Mouse (Mus musculus) myocyte (in vitro differentiated cells): ENCODE measurements around the gene Setdb2. TPM values are rescaled to one million over a fixed set of nuclear protein-coding genes. Genes with fewer than 3 reads are reported as not detected.

Source experiments
- H3K27me3 ChIP-seq: one replicate; pipeline ENCODE4 v1.6.1; 2011; ENCODE audit not compliant: control insufficient read depth, insufficient read depth, insufficient read length
- H3K36me3 ChIP-seq: one replicate; pipeline ENCODE4 v1.6.1; 2011; ENCODE audit not compliant: control insufficient read depth, insufficient read depth
- H3K4me2 ChIP-seq: one replicate; pipeline ENCODE4 v1.6.1; 2011; ENCODE audit warnings: low read depth, control low read depth
- H3K4me3 ChIP-seq: one replicate; pipeline ENCODE4 v1.5.1; 2011; ENCODE audit warnings: mild to moderate bottlenecking, control low read depth, moderate library complexity
- H3K79me2 ChIP-seq: one replicate; pipeline ENCODE4 v1.6.1; 2011; ENCODE audit not compliant: control insufficient read depth, insufficient read depth
- H3ac ChIP-seq: one replicate; pipeline ENCODE4 v1.6.1; 2011; ENCODE audit not compliant: control insufficient read depth, insufficient read length
- CEBPB ChIP-seq: IDR thresholded peaks from 2 replicates; pipeline ENCODE4 v1.6.1; 2011; ENCODE audit warnings: mild to moderate bottlenecking, moderate library complexity; ENCODE audit not compliant: poor library complexity, insufficient read depth, severe bottlenecking
- E2F4 ChIP-seq: IDR thresholded peaks from one replicate; pipeline ENCODE4 v1.6.1; 2011; ENCODE audit warnings: mild to moderate bottlenecking, control low read depth, moderate library complexity; ENCODE audit not compliant: insufficient read depth
- MAX ChIP-seq: IDR thresholded peaks from one replicate; pipeline ENCODE4 v1.6.1; 2011; ENCODE audit warnings: low read depth, mild to moderate bottlenecking, control low read depth
- MYOD1 ChIP-seq, 3 experiments: IDR thresholded peaks; one replicate each; pipeline ENCODE4 v1.6.1; 2011; ENCODE audit warnings: control low read depth in 2 of 3, low read depth in 2 of 3, mild to moderate bottlenecking in 2 of 3, moderate library complexity in 1 of 3; ENCODE audit not compliant: insufficient read length in 2 of 3, control insufficient read depth in 1 of 3
- MYOG ChIP-seq, 3 experiments: IDR thresholded peaks; one replicate each; pipeline ENCODE4 v1.6.1; 2011; ENCODE audit warnings: control low read depth in 2 of 3, low read depth in 2 of 3, mild to moderate bottlenecking in 2 of 3; ENCODE audit not compliant: insufficient read length in 2 of 3, control insufficient read depth in 1 of 3, insufficient read depth in 1 of 3
- POLR2A ChIP-seq: IDR thresholded peaks from one replicate; pipeline ENCODE4 v1.6.1; 2011; ENCODE audit warnings: low read depth, mild to moderate bottlenecking, control low read depth, moderate library complexity; ENCODE audit not compliant: insufficient read length
- POLR2AphosphoS2 ChIP-seq: IDR thresholded peaks from one replicate; pipeline ENCODE4 v1.6.1; 2011; ENCODE audit warnings: low read depth, control low read depth; ENCODE audit not compliant: insufficient read length
- REST ChIP-seq: IDR thresholded peaks from one replicate; pipeline ENCODE4 v1.6.1; 2011; ENCODE audit warnings: mild to moderate bottlenecking, control low read depth, moderate library complexity; ENCODE audit not compliant: insufficient read depth, insufficient read length
- SRF ChIP-seq: IDR thresholded peaks from one replicate; pipeline ENCODE4 v1.6.1; 2011; ENCODE audit warnings: low read depth; ENCODE audit not compliant: control insufficient read depth, insufficient read length
- TCF12 ChIP-seq: IDR thresholded peaks from one replicate; pipeline ENCODE4 v1.6.1; 2011; ENCODE audit warnings: mild to moderate bottlenecking, control low read depth; ENCODE audit not compliant: poor library complexity, insufficient read depth, severe bottlenecking
- TCF3 ChIP-seq: IDR thresholded peaks from one replicate; pipeline ENCODE4 v1.6.1; 2011; ENCODE audit warnings: low read depth, control low read depth; ENCODE audit not compliant: insufficient read length
- USF1 ChIP-seq: IDR thresholded peaks from one replicate; pipeline ENCODE4 v1.6.1; 2011; ENCODE audit warnings: low read depth, mild to moderate bottlenecking, control low read depth, moderate library complexity
- polyA plus RNA-seq: library from polyadenylated mRNA; unstranded; fragments of >200 nt; fragmentation: generic; extraction: Trizol; gene quantifications from one replicate; pipeline ENCODE4 v1.2.1, GENCODE M21; 2012; ENCODE audit warnings: missing spikeins

Setdb2 gene
- polyA plus RNA-seq, 1 experiment = 2.2 TPM

DNA sequence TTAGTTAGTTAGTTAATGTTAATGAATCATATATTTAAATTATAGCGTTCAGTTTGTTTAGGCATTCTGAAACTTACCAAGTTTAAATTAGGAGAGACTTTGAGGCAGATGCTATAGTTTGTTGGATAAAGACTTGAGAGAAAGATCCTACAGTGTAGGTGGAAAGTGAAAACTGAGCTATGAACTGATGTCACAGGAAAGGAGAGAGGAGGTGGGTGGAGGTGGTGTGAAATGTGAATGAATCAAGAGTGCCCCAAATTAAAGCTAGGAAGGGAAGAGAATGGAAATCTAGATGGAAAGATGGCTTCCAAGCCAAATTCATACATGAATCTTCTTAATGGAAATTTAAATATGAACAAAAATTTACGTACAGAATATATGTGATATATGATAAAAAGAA lies 25.8 kb upstream of the Setdb2 start:
- no peak overlapping the region for H3ac ChIP-seq
- TF ChIP-seq TCF12 (no peak), POLR2A (no peak), USF1 (no peak), POLR2AphosphoS2 (no peak), MYOD1 (IDR thresholded peaks at IDR 0.05; ENCODE audit: control insufficient read depth in 1 of 3, insufficient read length in 2 of 3, low read depth in 2 of 3) (no peak), TCF3 (no peak), CEBPB (no peak), MYOG (IDR thresholded peaks at IDR 0.05; ENCODE audit: control insufficient read depth in 1 of 3, insufficient read depth in 1 of 3, insufficient read length in 2 of 3, low read depth in 2 of 3) (no peak), REST (no peak), E2F4 (no peak), MAX (no peak), SRF (no peak)
- H3K4me2 ChIP-seq = no peak overlapping the region

GRCm38 (mm10) chr14:59447981-59448380 lies 7.3 kb upstream of the Setdb2 start:
- Histone ChIP-seq H3K27me3 (no peaks in the 10 kb centered on the region), H3K4me3 (no peak overlapping the region), H3ac (no peak overlapping the region), H3K4me2 (no peak overlapping the region), H3K79me2 (peaks cover under 1% of the 10 kb centered on the region), H3K36me3 (no peaks in the 10 kb centered on the region)
- TF ChIP-seq SRF = no peak
- TF ChIP-seq MYOG (IDR thresholded peaks at IDR 0.05; ENCODE audit: control insufficient read depth in 1 of 3, insufficient read depth in 1 of 3, insufficient read length in 2 of 3, low read depth in 2 of 3) = no peak

More for the DNA sequence above, 25.8 kb upstream of the Setdb2 start:
- Histone ChIP-seq H3K4me3 (no peak overlapping the region), H3K27me3 (no peaks in the 10 kb centered on the region), H3K36me3 (no peaks in the 10 kb centered on the region), H3K79me2 (no peaks in the 10 kb centered on the region)

- H3ac ChIP-seq = no peak overlapping the region
- peaks cover 5% of the 10 kb centered on the region for H3K79me2 ChIP-seq
- no peak for TF ChIP-seq POLR2A
- no peak for TF ChIP-seq MYOG (IDR thresholded peaks at IDR 0.05; ENCODE audit: control insufficient read depth in 1 of 3, insufficient read depth in 1 of 3, insufficient read length in 2 of 3, low read depth in 2 of 3)
- no peak for TF ChIP-seq MYOD1 (IDR thresholded peaks at IDR 0.05; ENCODE audit: control insufficient read depth in 1 of 3, insufficient read length in 2 of 3, low read depth in 2 of 3)
- TF ChIP-seq E2F4 = no peak
- TF ChIP-seq TCF12 = no peak
- no peak for TF ChIP-seq REST
- TF ChIP-seq USF1 = no peak
- TF ChIP-seq POLR2AphosphoS2 = no peak
- no peak for TF ChIP-seq TCF3
- TF ChIP-seq SRF = no peak
- H3K4me2 ChIP-seq = no peak overlapping the region
- H3K36me3 ChIP-seq = no peaks in the 10 kb centered on the region
- no peak overlapping the region for H3K4me3 ChIP-seq
- no peaks in the 10 kb centered on the region for H3K27me3 ChIP-seq
Observed at GRCm38 (mm10) chr14:59445421-59445820, 4.7 kb upstream of the Setdb2 start.

GRCm38 (mm10) chr14:59441472-59441805 lies 755 bp upstream of the Setdb2 start:
- Histone ChIP-seq H3K4me3 (peak overlapping the region; percentile 88), H3K27me3 (no peaks in the 10 kb centered on the region), H3K79me2 (peaks cover 5% of the 10 kb centered on the region), H3K4me2 (peak overlapping the region; percentile 85), H3ac (peak overlapping the region; percentile 41), H3K36me3 (no peaks in the 10 kb centered on the region)
- TF ChIP-seq TCF3 (no peak), TCF12 (no peak), MYOG (IDR thresholded peaks at IDR 0.05; ENCODE audit: control insufficient read depth in 1 of 3, insufficient read depth in 1 of 3, insufficient read length in 2 of 3, low read depth in 2 of 3) (no peak), POLR2AphosphoS2 (no peak), MAX (no peak), REST (no peak)

GRCm38 (mm10) chr14:59440039-59440438 lies 645 bp downstream of the Setdb2 start:
- H3ac ChIP-seq = peak overlapping the region; percentile 41

More at GRCm38 (mm10) chr14:59440039-59440438, 645 bp downstream of the Setdb2 start:
- Histone ChIP-seq H3K36me3 (no peaks in the 10 kb centered on the region), H3K79me2 (peaks cover 5% of the 10 kb centered on the region), H3K27me3 (no peaks in the 10 kb centered on the region), H3K4me2 (peak overlapping the region; percentile 88), H3K4me3 (peak overlapping the region; percentile 88)
- TF ChIP-seq TCF12 (no peak), CEBPB (no peak), POLR2A (no peak), MYOG (IDR thresholded peaks at IDR 0.05; ENCODE audit: control insufficient read depth in 1 of 3, insufficient read depth in 1 of 3, insufficient read length in 2 of 3, low read depth in 2 of 3) (no peak), MYOD1 (IDR thresholded peaks at IDR 0.05; ENCODE audit: control insufficient read depth in 1 of 3, insufficient read length in 2 of 3, low read depth in 2 of 3) (no peak), POLR2AphosphoS2 (no peak), TCF3 (no peak), MAX (no peak), REST (no peak), E2F4 (no peak), SRF (no peak), USF1 (no peak)
